Mouse (Mus musculus) urinary bladder, adult 18-20 months (tissue): ENCODE measurements at regions not wholly inside any gene's neighbourhood (a gene's known extent, or its start where the extent isn't known, plus 50 kb on each side); places are given as distances from the start of the nearest gene placed in this dataset.

Experiments used
- DNase-seq, 2 experiments: peaks; one replicate each; pipeline ENCODE4 v3.0.0; 2022; ENCODE audit warnings: low spot score in 2 of 2, mixed read lengths in 2 of 2

DNA sequence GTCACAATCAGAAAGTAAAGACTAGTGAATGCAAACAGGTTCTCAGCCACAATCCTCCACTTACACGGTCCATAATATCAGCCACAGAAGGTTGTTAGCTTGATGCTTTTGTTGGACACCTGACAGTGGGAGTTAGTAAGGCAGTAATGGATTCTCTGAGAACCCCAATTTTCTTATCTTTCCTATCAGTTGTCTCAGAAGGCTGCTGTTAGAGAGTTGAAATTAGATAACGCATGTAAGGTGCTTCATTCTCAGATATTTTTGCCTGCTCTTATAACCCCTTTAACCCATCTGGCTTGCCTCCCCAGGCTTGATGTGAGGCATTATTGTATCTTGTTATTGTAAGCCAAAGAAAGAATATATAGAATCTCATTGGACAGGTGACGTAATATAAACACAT, 63.0 kb upstream of the Ube2e3 start:
- no peak for DNase-seq

GRCm38 (mm10) chr2:78803543-78803942, 64.4 kb upstream of the Ube2e3 start:
- no peak for DNase-seq

DNA sequence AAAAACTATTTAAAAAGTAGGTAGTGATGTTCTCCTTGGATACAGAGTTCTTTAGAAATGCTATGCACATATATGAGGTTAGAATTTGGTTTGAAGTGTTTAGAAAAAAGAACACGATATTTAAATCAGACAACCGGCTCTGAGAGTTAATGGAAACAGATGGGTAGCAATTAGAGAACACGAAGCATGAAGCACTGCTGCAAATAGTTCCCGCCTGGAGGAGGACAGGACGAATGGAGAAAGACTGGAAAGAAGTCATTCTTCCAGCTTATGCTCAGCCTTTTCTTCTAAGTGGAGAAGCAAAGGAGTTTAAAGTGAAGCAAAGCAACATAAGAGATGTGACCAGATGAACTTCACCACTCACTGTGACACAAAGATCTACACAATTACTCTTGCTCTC, 72.5 kb upstream of the Ube2e3 start:
- no peak for DNase-seq

DNA sequence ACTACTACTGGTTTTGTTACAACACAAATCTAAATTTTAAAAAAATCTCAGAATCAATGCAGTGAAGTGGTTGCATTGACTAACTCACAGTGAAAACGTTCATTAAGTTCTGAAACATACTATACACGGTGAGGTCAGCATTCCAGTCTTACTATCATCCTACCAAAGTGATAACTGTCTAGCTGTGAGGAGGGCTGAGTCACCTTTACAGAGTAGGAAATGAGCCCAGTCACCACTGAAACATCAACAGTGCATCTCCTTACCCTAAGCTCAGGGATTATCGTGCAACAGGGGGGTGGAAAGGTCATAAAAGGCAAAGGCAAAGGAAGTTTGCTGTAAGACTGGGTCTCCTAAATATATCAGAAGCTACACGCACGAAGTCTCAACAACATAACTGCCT, 73.2 kb upstream of the Ube2e3 start:
- no peak for DNase-seq

GRCm38 (mm10) chr2:78789124-78789523, 78.8 kb upstream of the Ube2e3 start:
- peak in 1 of 2 experiments; percentile 2 for DNase-seq

- peak in 1 of 2 experiments; percentile 4 for DNase-seq
Measured at GRCm38 (mm10) chr2:78788222-78788621, 79.7 kb upstream of the Ube2e3 start.

DNA sequence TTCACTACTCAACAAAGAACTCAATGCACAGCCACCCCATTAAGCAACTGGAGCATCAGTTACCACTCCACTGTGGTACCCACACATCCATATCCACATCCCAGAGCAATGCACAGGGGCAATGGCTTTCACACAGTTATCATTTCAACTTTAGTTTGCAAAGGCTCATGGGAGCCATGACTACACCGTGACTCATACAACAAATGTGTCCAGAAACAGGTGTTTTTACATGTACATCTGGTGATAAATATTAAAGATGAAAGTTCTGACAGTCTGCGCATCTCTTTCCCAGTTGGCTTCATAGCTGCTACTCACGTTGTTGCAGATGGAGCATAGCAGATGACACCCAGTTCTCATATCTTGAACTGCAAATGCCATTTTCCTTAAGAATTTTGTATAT, 88.0 kb upstream of the Ube2e3 start:
- DNase-seq: no peak

GRCm38 (mm10) chr2:78777589-78777988, 90.3 kb upstream of the Ube2e3 start:
- DNase-seq: no peak

DNA sequence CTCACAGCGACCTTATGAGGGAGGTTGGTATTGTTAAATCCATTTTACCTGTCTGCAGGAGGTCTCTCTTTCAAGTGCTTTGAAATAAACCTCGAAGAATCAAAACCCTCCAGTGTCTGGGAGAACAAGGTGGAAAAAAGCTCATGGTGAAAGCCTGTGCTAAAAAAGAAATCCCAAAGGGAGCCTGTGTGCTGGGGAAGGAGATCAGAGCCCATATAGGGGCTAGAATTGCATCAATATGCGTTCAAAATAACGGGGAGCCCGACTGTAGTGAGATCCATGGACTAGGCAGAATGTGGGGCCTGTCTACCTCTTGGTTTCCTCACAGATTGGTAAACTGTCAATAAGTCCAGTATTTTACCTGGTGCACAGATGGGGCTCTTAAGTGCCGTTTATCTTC, 113.6 kb upstream of the Ube2e3 start:
- no peak for DNase-seq

DNA sequence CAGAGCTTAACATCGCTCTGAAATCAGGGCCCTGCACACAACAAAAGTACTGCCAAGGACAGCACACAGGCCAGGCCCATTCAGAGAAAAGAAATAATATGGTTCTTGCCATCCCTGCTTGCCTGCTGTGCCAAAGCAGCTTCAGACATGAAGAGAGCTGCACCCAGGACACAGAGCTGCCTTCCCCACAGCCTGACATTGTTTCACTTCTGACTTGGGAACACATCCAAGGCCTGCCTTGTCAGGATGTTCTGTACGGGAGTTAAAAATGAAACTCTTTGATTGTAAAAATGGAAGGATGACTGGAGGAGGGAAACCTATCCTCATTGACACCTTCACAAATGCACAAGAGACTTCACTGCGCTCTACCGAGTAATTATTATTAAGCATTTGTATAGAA, 114.0 kb upstream of the Ube2e3 start:
- DNase-seq: no peak

DNA sequence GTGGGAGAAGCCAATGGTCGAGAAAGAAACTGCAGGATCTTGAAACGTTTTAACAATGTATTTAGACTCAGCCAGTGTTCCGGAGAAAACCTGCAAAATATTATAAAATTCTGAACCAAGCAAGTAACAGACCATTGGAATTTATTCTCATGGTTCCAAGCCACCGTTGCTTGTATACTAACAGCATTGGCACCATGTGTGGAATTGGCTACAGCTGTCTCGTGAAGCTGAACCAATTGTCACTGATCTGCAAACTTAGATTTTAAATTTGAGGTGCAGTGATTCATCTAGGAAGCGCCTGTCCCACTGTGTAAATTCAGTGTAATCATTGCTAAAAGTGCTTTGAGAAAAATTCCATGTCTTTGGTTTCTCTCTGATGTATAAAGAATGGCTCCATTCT, 137.8 kb upstream of the Ube2e3 start:
- DNase-seq: no peak

GRCm38 (mm10) chr2:78726060-78726459, 141.9 kb upstream of the Ube2e3 start:
- no peak for DNase-seq

DNA sequence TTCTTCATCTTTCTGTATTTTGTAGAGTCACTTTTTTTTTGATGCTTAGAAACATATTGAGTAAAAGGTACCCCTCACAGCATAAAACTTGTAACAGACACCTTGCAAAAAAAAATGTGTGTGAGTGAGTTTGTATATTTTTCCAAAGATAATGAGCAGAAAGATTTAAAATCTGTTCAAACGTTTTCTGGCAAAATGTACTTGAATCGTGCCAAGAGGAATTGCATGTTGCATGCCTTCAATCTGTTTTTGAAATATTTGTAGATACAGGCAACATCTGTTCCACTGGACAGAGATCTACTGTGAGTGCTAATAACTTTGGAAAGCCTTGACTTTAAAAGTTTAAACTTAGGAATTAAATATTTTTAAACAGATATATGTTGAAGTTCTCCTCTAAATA, 143.5 kb upstream of the Ube2e3 start:
- no peak for DNase-seq

- DNase-seq: no peak
Measured at GRCm38 (mm10) chr2:78723423-78723822, 144.5 kb upstream of the Ube2e3 start.

DNA sequence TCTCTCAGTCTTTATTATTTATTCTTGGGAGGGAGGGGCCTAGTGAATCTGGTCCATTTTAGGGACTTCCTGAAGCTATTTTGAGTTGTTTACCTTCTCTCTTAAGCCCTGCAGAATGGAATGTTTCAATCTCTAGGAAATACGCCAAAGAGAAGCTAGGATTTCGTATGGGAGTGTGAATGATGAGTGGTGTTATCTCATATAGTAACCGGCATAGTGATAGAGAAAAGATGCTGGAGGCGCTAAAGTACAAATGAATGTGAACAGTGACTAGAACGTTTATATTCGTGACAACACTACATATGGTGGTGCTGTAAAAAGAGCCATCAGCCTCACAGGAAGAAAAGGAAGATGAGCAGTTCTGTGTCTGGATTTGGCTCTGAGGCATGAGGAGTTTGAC, 145.2 kb upstream of the Ube2e3 start:
- no peak for DNase-seq

DNA sequence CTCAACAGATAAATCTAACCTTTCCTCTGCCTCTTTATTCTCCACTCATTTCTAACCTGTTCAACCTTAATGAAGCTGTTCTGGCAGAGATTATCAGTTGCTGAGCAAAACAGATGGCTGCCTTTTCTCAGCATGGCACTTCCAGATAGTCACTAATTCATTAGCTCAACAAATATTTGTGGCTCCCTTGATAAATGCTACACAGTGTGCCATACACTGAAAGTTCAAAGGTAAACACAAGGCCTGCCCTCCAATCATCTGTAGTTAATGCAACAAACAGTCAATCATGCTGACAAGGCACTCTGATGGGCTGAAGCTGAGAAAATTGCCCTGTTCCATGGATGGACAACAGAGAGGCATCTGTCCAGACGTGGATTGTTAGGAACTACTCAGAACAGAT, 149.4 kb upstream of the Ube2e3 start:
- DNase-seq: no peak

- DNase-seq: no peak
Measured at GRCm38 (mm10) chr2:78716157-78716798, 151.6 kb upstream of the Ube2e3 start.

- no peak for DNase-seq
Measured at GRCm38 (mm10) chr2:78694851-78695250, 173.1 kb upstream of the Ube2e3 start.

DNA sequence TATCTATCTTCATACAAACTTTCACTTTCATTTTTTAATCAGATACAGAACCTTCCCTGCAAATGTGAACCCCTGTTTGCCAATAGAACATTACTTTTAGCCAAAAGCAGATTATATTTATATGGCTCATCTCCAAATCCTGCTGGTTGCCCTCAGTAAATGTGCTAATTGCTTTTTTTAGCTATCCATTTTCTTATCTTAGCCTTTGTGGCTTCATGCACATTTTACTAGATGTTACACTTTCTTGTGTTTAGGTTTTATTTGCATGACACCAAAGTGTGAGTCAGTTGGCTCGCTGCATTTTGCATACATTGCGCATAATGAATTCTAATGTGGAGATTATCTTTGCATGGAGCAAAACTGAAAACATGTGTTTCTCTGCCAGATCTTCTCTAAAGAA, 211.3 kb upstream of the Ube2e3 start:
- no peak for DNase-seq

DNA sequence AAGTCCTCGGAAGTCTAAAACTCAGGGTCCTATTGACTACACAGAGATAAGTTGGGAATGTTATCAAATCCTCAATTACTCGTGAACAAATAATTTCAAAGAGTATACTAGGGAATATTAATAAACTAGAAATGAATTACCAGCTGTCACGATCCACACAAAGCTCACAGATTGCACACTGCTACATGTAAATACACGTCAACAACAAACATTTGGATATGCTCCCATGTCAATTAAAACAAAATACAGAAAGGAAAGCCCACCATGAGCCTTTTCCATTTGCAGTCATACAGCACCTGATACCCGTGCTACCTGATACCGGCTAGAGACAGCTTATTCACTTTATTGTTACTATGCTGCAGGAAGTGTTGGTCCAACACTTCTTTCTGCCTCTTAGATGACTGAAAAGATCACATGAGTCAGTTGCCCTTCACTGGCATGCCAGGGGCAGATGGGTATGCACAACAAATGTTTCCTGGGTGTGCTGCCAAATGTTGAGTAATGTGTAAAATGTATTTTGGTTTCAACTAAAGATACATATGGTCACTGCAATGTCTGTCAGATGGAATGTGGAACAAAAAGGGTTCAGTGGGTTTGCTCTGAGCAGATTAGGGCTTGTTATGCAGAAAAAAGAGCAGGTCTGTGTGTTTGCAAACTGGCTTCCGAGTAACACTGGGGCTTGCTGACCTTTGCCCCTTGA, 212.6 kb upstream of the Ube2e3 start:
- no peak for DNase-seq

GRCm38 (mm10) chr2:78651549-78651948, 216.4 kb upstream of the Ube2e3 start:
- DNase-seq: no peak

GRCm38 (mm10) chr2:78640361-78640760, 227.6 kb upstream of the Ube2e3 start:
- DNase-seq: no peak

DNA sequence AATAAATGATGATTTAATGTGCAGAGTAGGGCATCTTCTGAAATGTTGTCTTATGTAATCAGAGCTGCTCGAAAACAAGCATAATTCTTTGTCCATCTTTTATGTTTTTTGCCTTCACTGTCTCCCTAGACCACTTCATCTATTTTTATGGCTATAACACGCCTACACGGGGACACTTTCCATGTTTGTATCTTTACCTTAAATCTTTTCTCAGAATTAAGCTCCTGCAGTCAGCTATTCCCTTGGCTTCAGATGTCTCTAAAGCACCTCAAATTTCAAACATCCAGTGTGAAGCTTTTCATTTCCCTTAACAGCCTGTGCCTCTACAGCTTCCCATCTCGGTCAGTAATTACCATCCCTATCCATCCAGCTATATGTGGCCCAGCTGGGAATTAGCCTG, 242.7 kb upstream of the Ube2e3 start:
- no peak for DNase-seq

DNA sequence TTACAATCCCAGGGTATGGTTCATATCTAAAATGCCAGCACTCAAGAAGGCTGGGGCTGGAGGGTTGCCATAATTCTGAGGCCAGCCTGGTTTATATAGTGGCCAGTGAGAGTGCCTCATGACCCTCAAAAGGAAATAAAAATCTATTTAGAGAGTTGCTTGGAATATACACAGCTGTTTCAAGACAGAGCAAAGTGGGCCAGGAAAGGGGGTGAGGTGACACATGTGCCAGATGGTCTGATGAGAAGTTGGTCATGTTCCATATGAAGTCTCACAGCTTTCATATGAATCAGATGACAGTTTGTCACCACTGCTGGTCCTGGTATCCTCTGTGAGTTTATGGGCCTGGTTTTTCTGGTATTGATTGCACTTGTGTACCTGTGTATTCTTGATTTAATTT, 261.5 kb upstream of the Ube2e3 start:
- DNase-seq: no peak
